Mouse (Mus musculus) hindbrain, embryonic 14.5 days (tissue): ENCODE data around the gene Yipf6. TPM values are rescaled to one million over a fixed set of nuclear protein-coding genes. Genes with fewer than 3 reads are reported as not detected.
A peak's percentile ranks its signal among the peaks of the same experiment; 100 is the strongest.
"Not testable (repeated sequence)": the region's sequence is repeated elsewhere in the genome, so short reads cannot be mapped to it uniquely, and the experiment has no call there.

Experiments
- ATAC-seq: fragments of 200-750 bp; cut with Nextera tagmentation; 2 replicates; pipeline ENCODE4 v1.8.0; 2017; ENCODE audit warnings: moderate number of reproducible peaks, mild to moderate bottlenecking, moderate TSS enrichment, moderate library complexity; ENCODE audit not compliant: low FRiP score
- DNase-seq: peaks from one replicate; pipeline ENCODE4 v3.0.0-alpha.2; 2015; ENCODE audit warnings: low spot score
- H3K27ac ChIP-seq: fragments of 300-500 bp; sonication (generic); 2 replicates; pipeline ENCODE4 v1.5.1; 2014; ENCODE audit warnings: mild to moderate bottlenecking, moderate library complexity
- H3K27me3 ChIP-seq: fragments of 300-500 bp; sonication (generic); 2 replicates; pipeline ENCODE4 v1.6.1; 2014; ENCODE audit warnings: mild to moderate bottlenecking, low read length, mixed read lengths; ENCODE audit not compliant: control insufficient read depth, insufficient read depth
- H3K36me3 ChIP-seq: fragments of 300-500 bp; sonication (generic); replicated peaks from 2 replicates; pipeline ENCODE4 v1.6.1; 2014; ENCODE audit not compliant: control insufficient read depth, insufficient read depth
- H3K4me1 ChIP-seq: fragments of 300-500 bp; sonication (generic); replicated peaks from 2 replicates; pipeline ENCODE4 v1.6.1; 2014; ENCODE audit warnings: antibody characterized with exemption, low read length, mixed read lengths; ENCODE audit not compliant: control insufficient read depth, insufficient read depth
- H3K4me2 ChIP-seq: fragments of 300-500 bp; sonication (generic); replicated peaks from 2 replicates; pipeline ENCODE4 v1.6.1; 2014; ENCODE audit warnings: mild to moderate bottlenecking, moderate library complexity
- H3K4me3 ChIP-seq: fragments of 300-500 bp; sonication (generic); replicated peaks from 2 replicates; pipeline ENCODE4 v1.5.1; 2014; ENCODE audit warnings: mild to moderate bottlenecking, low read length
- H3K9ac ChIP-seq: fragments of 300-500 bp; sonication (generic); 2 replicates; pipeline ENCODE4 v1.6.1; 2014
- H3K9me3 ChIP-seq: fragments of 300-500 bp; sonication (generic); 2 replicates; pipeline ENCODE4 v1.6.1; 2016; ENCODE audit warnings: low read length; ENCODE audit not compliant: control insufficient read depth
- WGBS: fragments of 180-500 bp; shearing (Covaris S2); extraction: QIAGEN DNeasy Blood & Tissue Kit; methylation state at CpG from one replicate; pipeline ENCODE4 v1.1.7; 2014; 5-methylcytosine and 5-hydroxymethylcytosine counted together
- polyA plus RNA-seq: library from polyadenylated mRNA; unstranded; fragments of >200 nt; fragmentation: Nextera tagmentation; extraction: Ambion mirVana; gene quantifications from 2 replicates; pipeline ENCODE4 v1.2.1, GENCODE M21; 2014

Gene Yipf6
- polyA plus RNA-seq, 1 experiment from 2014 or later = 19.1 TPM

GRCm38 (mm10) chrX:98953941-98954340 lies 17.8 kb downstream of the Yipf6 start:
- 24% methylated on average over 6 of the region's 6 CpGs for WGBS

GRCm38 (mm10) chrX:98958287-98958686 lies 22.2 kb downstream of the Yipf6 start:
- DNase-seq = no peak
- H3K9me3 ChIP-seq = no peaks in the 10 kb centered on the region
- H3K27me3 ChIP-seq = no peaks in the 10 kb centered on the region
- no peaks in the 10 kb centered on the region for H3K4me1 ChIP-seq
- no peak for ATAC-seq
- H3K36me3 ChIP-seq = no peaks in the 10 kb centered on the region
- H3K4me3 ChIP-seq = no peak overlapping the region
- WGBS = 92% methylated on average over 9 of the region's 9 CpGs
- no peak overlapping the region for H3K4me2 ChIP-seq
- no peak overlapping the region for H3K9ac ChIP-seq
- H3K27ac ChIP-seq = no peak overlapping the region

More at GRCm38 (mm10) chrX:98953941-98954340, 17.8 kb downstream of the Yipf6 start:
- Histone ChIP-seq H3K9me3 (no peaks in the 10 kb centered on the region), H3K27me3 (no peaks in the 10 kb centered on the region), H3K4me1 (no peaks in the 10 kb centered on the region), H3K4me2 (no peak overlapping the region), H3K36me3 (no peaks in the 10 kb centered on the region), H3K9ac (no peak overlapping the region), H3K4me3 (no peak overlapping the region), H3K27ac (no peak overlapping the region)
- no peak for DNase-seq
- no peak for ATAC-seq

DNA sequence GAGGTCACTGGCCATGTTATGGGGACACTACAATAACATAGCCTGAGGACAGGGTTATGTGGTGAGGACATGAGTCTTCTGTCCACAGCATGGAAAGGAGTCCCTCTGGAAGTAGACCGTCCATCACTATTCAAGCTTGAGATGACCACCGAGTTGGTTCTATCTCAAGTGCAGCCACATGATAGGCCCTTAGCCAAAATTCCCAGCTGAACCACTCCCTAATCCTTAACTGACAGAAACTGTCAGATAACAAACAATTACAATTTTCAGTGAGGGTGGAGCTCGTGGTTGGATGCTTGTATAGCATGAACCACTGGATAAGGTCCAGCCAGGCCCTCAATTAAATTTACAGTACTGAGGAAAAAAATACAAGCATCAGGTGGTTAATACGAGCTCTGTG lies 22.9 kb downstream of the Yipf6 start:
- H3K27ac ChIP-seq = no peak overlapping the region
- WGBS = 85% methylated on average over 4 of the region's 4 CpGs
- no peak overlapping the region for H3K4me2 ChIP-seq
- H3K36me3 ChIP-seq = no peaks in the 10 kb centered on the region
- ATAC-seq (no peak), DNase-seq (no peak)
- H3K27me3 ChIP-seq = no peaks in the 10 kb centered on the region
- H3K9me3 ChIP-seq = no peaks in the 10 kb centered on the region
- no peaks in the 10 kb centered on the region for H3K4me1 ChIP-seq
- no peak overlapping the region for H3K4me3 ChIP-seq
- no peak overlapping the region for H3K9ac ChIP-seq

GRCm38 (mm10) chrX:98963742-98964141 lies 27.6 kb downstream of the Yipf6 start:
- DNase-seq = no peak
- H3K9ac ChIP-seq = no peak overlapping the region
- H3K27me3 ChIP-seq = no peaks in the 10 kb centered on the region
- no peak for ATAC-seq
- H3K36me3 ChIP-seq = no peaks in the 10 kb centered on the region
- no peak overlapping the region for H3K27ac ChIP-seq
- H3K4me2 ChIP-seq = no peak overlapping the region
- no peaks in the 10 kb centered on the region for H3K4me1 ChIP-seq
- no peak overlapping the region for H3K4me3 ChIP-seq
- no peaks in the 10 kb centered on the region for H3K9me3 ChIP-seq

DNA sequence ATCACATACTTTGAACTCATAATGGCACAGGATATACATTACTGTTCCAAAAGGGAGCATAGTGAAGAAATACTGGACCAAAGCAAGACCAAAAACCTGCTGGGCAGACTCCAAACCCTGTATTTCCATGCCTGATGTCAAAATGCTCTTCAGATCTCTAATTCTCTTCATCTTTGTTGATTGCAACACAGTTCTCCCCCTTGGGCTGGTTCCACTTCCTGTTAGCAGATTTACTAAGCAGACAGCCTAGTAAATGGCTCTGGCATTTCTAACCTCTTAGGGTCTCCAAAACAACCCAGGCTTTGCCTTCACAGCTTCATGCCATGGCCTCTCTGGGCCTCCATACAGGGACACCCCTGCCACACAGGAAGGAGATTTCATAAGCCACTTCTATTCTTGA lies 28.4 kb downstream of the Yipf6 start:
- H3K9me3 ChIP-seq = no peaks in the 10 kb centered on the region

DNA sequence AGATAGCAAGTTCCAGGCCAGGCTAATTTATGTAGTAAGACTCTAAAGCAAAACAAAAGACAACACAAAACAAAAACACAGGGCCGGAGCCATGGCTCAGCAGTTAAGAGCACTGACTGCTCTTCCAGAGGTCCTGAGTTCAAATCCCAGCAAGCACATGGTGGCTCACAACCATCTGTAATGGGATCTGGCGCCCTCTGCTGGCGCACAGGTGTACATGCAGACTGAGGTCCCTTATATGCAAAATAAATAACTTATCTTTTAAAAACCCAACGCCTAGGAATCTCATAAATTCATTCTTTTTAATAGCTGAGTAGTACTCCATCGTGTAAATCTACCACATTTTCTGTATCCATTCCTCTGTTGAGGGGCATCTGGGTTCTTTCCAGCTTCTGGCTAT lies 50.5 kb downstream of the Yipf6 start:
- H3K36me3 ChIP-seq, H3K4me1 ChIP-seq, H3K27ac ChIP-seq, H3K9me3 ChIP-seq, H3K4me2 ChIP-seq, H3K4me3 ChIP-seq, DNase-seq, H3K9ac ChIP-seq, H3K27me3 ChIP-seq, ATAC-seq: not testable (repeated sequence)
- WGBS = 61% methylated on average over 5 of the region's 5 CpGs

More for the DNA sequence above, 28.4 kb downstream of the Yipf6 start:
- no peak overlapping the region for H3K27ac ChIP-seq
- no peaks in the 10 kb centered on the region for H3K4me1 ChIP-seq
- DNase-seq = no peak
- H3K4me3 ChIP-seq = no peak overlapping the region
- no peaks in the 10 kb centered on the region for H3K36me3 ChIP-seq
- no peak overlapping the region for H3K4me2 ChIP-seq
- no peak for ATAC-seq
- no peaks in the 10 kb centered on the region for H3K27me3 ChIP-seq
- no peak overlapping the region for H3K9ac ChIP-seq

GRCm38 (mm10) chrX:98989574-98989973 lies 53.5 kb downstream of the Yipf6 start:
- Histone ChIP-seq H3K4me3 (no peak overlapping the region), H3K4me1 (no peaks in the 10 kb centered on the region), H3K9me3 (no peaks in the 10 kb centered on the region), H3K27ac (no peak overlapping the region), H3K27me3 (no peaks in the 10 kb centered on the region), H3K4me2 (no peak overlapping the region), H3K9ac (no peak overlapping the region), H3K36me3 (no peaks in the 10 kb centered on the region)
- WGBS = 45% methylated on average over 6 of the region's 6 CpGs
- ATAC-seq (no peak), DNase-seq (peak; percentile 28)

Other genes starting within 250 kb of the Yipf6 start
- 39.7 and 41.6 TPM in 2 replicates for gene Ophn1, start 45.3 kb upstream of the Yipf6 start, polyA plus RNA-seq
- 3.8 and 5.5 TPM in 2 replicates for gene Stard8, start 66.9 kb downstream of the Yipf6 start, polyA plus RNA-seq
- gene Efnb1, start 199.8 kb downstream of the Yipf6 start, polyA plus RNA-seq = 19.3 and 19.6 TPM in 2 replicates